Mouse (Mus musculus) thymus, adult 2 months (tissue): ENCODE results near the gene Rabggtb. TPM values are rescaled to one million over a fixed set of nuclear protein-coding genes. Genes with fewer than 3 reads are reported as not detected.

Source experiments
- DNase-seq: peaks from one replicate; pipeline ENCODE4 v3.0.0; 2021
- H3K27ac ChIP-seq: fragments of 200-500 bp; 2 replicates; pipeline ENCODE4 v1.5.1; 2012; ENCODE audit warnings: low read length, control low read depth; ENCODE audit not compliant: control insufficient read depth, insufficient read depth
- H3K27me3 ChIP-seq: fragments of 200-500 bp; 2 replicates; pipeline ENCODE4 v1.6.1; 2012; ENCODE audit warnings: mild to moderate bottlenecking, low read length, moderate library complexity, mixed read lengths; ENCODE audit not compliant: control insufficient read depth, insufficient read depth
- H3K36me3 ChIP-seq: fragments of 200-500 bp; 2 replicates; pipeline ENCODE4 v1.6.1; 2012; ENCODE audit warnings: mild to moderate bottlenecking, low read length, moderate library complexity; ENCODE audit not compliant: control insufficient read depth, insufficient read depth
- H3K4me1 ChIP-seq: fragments of 200-500 bp; replicated peaks from 2 replicates; pipeline ENCODE4 v1.6.1; 2012; ENCODE audit warnings: low read length; ENCODE audit not compliant: control insufficient read depth, insufficient read depth
- H3K4me3 ChIP-seq: fragments of 200-500 bp; 2 replicates; pipeline ENCODE4 v1.5.1; 2012; ENCODE audit warnings: mild to moderate bottlenecking, low read length, control low read depth, moderate library complexity; ENCODE audit not compliant: control insufficient read depth, insufficient read depth
- CTCF ChIP-seq: fragments of 200-500 bp; IDR thresholded peaks from 2 replicates; pipeline ENCODE4 v1.5.1; 2012; ENCODE audit warnings: mild to moderate bottlenecking, control low read depth, low read length, moderate library complexity, borderline replicate concordance; ENCODE audit not compliant: control insufficient read depth, poor library complexity, insufficient read depth; ENCODE audit errors: extremely low read depth
- POLR2A ChIP-seq: fragments of 200-500 bp; IDR thresholded peaks from 2 replicates; pipeline ENCODE4 v1.6.1; 2012; ENCODE audit warnings: mild to moderate bottlenecking, low read length, control low read depth, moderate library complexity; ENCODE audit not compliant: control insufficient read depth, poor library complexity, insufficient read depth; ENCODE audit errors: extremely low read depth
- whole genome bisulfite sequencing: fragments of 180-500 bp; shearing (Covaris S2); methylation state at CpG from one replicate; pipeline ENCODE4 v1.1.7; 2018; 5-methylcytosine and 5-hydroxymethylcytosine counted together
- polyA plus RNA-seq: library from polyadenylated mRNA; depleted of rRNA; stranded (reverse); fragments of >200 nt; gene quantifications from 2 replicates; pipeline ENCODE4 v1.2.3, GENCODE M21; 2012

The Rabggtb gene
- polyA plus RNA-seq, 1 experiment = 81.7 TPM

GRCm38 (mm10) chr3:153921147-153921910 lies 8.5 kb upstream of the Rabggtb start:
- Histone ChIP-seq H3K27me3 (no peaks in the 10 kb centered on the region), H3K27ac (no peak overlapping the region), H3K36me3 (peaks cover 31% of the 10 kb centered on the region), H3K4me1 (no peaks in the 10 kb centered on the region), H3K4me3 (no peak overlapping the region)
- TF ChIP-seq POLR2A (no peak), CTCF (no peak)
- no peak for DNase-seq
- 95% methylated on average over 10 of the region's 10 CpGs for WGBS

- no peaks in the 10 kb centered on the region for H3K27me3 ChIP-seq
- TF ChIP-seq CTCF (no peak), POLR2A (no peak)
- H3K4me1 ChIP-seq = no peaks in the 10 kb centered on the region
- no peak overlapping the region for H3K27ac ChIP-seq
- H3K4me3 ChIP-seq = no peak overlapping the region
- H3K36me3 ChIP-seq = peaks cover 5% of the 10 kb centered on the region; the same call in 1 of the 2 replicates
- no peak for DNase-seq
- 26% methylated on average over 1 of the region's 1 CpGs for WGBS
These were observed 4.4 kb upstream of the Rabggtb start for GRCm38 (mm10) chr3:153917200-153917599.

DNA sequence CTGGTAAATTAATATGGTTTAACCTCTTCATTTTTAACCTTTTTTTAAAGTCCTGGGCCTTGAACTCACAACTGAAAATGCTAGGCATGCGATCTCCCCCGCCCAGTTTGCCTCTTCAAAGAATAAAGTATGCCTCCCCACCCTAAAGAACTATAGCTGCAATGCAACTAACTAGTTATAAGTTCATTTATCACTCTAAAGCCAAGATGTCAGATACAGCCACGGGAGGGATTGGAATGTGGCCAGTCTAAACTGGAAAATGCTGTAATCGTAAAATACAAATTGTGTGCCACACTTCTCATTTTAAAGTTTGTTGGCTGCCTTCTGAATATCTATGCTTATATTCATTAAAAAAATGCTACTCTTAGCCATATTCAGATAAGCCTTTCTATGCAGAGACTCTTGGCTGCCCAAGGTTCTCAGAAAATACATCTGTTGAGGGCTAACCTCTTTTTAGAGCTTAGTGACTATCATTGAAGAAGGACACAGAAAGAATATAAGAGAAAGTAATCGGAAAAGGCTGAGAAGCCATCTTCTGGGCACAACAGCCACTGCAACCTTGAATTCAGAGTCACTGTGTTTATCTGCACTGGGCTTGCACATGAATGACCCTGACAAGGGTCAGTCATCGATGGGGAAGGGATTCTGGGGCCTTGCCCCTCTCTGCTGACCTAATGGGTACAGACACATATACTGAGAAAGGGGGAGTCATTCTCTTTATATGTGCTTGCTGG lies 868 bp upstream of the Rabggtb start:
- Histone ChIP-seq H3K27me3 (no peaks in the 10 kb centered on the region), H3K4me1 (peaks cover 9% of the 10 kb centered on the region), H3K4me3 (no peak overlapping the region), H3K36me3 (peaks cover 25% of the 10 kb centered on the region), H3K27ac (no peak overlapping the region)
- WGBS = 61% methylated on average over 6 of the region's 6 CpGs
- no peak for DNase-seq
- TF ChIP-seq CTCF (no peak), POLR2A (no peak)

DNA sequence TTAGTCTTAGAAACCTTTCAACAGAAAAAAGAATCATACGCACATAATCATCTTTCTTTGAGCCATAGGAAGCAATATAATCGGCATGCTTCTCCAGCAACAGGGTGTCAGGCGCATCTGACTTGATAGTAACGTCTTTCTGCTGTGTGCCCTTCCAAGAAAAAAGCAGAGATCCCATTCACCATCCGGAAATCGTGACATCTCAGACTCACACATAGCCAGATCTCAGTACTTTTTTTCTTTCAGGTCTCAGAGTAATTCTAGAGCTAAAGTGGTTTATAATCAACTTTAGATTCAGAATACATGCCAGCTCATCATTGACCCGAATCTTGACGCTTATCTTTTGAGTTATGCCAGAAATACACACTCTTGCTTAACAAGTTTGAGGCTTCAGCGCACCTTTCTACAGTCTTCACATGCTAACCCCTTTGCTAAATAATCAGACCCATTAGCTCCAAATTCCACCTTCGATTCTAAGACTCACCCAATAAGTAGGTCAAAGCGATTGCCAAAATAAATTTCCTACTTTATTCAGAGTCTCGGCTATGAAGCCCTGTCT lies 848 bp downstream of the Rabggtb start:
- Histone ChIP-seq H3K27me3 (no peaks in the 10 kb centered on the region), H3K4me3 (peak overlapping the region; percentile 63), H3K36me3 (peaks cover 42% of the 10 kb centered on the region), H3K4me1 (peaks cover 9% of the 10 kb centered on the region), H3K27ac (peak overlapping the region; percentile 11; the same call in 1 of the 2 replicates)
- no peak for DNase-seq
- no peak for TF ChIP-seq CTCF
- TF ChIP-seq POLR2A = no peak
- WGBS = 6% methylated on average over 12 of the region's 12 CpGs

GRCm38 (mm10) chr3:153911197-153911881 lies 1.5 kb downstream of the Rabggtb start:
- Histone ChIP-seq H3K36me3 (peaks cover 48% of the 10 kb centered on the region), H3K27ac (peak overlapping the region; percentile 13; the same call in 1 of the 2 replicates), H3K27me3 (no peaks in the 10 kb centered on the region), H3K4me3 (peak overlapping the region; percentile 8; the same call in 1 of the 2 replicates), H3K4me1 (peaks cover 9% of the 10 kb centered on the region)
- no peak for TF ChIP-seq POLR2A
- no peak for TF ChIP-seq CTCF
- no peak for DNase-seq
- WGBS = 67% methylated on average over 8 of the region's 8 CpGs

DNA sequence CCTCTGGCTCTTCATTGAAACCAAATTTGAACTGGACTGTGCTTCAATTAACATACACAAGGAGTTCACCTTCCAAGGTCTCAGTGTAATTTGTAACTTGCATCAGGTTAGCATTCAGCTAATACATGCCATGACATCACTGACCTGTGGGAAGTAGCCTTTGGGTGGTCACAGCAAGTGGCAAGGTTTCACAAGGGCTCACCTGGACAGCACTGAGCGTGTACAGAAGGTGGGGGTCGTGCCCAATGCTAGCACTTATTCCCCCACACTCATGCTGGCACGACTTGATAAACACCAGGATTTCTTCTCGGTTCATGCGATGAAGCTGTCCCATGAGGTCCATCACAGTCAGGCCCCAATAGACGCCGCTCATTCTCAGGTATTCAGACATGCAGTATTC lies 2.3 kb downstream of the Rabggtb start:
- TF ChIP-seq CTCF (no peak), POLR2A (no peak)
- WGBS = 91% methylated on average over 7 of the region's 7 CpGs
- Histone ChIP-seq H3K4me3 (no peak overlapping the region), H3K4me1 (peaks cover 9% of the 10 kb centered on the region), H3K27me3 (no peaks in the 10 kb centered on the region), H3K27ac (no peak overlapping the region), H3K36me3 (peaks cover 57% of the 10 kb centered on the region)
- no peak for DNase-seq
